Mouse (Mus musculus) liver, adult 2 months (tissue): Measurements from ENCODE around the gene Emsy. TPM values are rescaled to one million over a fixed set of nuclear protein-coding genes. Genes with fewer than 3 reads are reported as not detected.
A peak's percentile ranks its signal among the peaks of the same experiment; 100 is the strongest.

ENCODE experiments used
- DNase-seq: peaks from one replicate; pipeline ENCODE4 v3.0.0-alpha.2; 2011; ENCODE audit warnings: low read depth, low spot score; ENCODE audit errors: extremely low read depth
- H3K27ac ChIP-seq: fragments of 200-500 bp; replicated peaks from 2 replicates; pipeline ENCODE4 v1.5.1; 2012; ENCODE audit warnings: low read depth, mild to moderate bottlenecking, control low read depth, inconsistent platforms, low read length; ENCODE audit not compliant: insufficient read depth
- H3K27me3 ChIP-seq: fragments of 200-500 bp; 2 replicates; pipeline ENCODE4 v1.6.1; 2012; ENCODE audit warnings: mild to moderate bottlenecking, moderate library complexity, low read length, inconsistent platforms; ENCODE audit not compliant: control insufficient read depth, insufficient read depth
- H3K36me3 ChIP-seq: fragments of 200-500 bp; 2 replicates; pipeline ENCODE4 v1.6.1; 2012; ENCODE audit warnings: low read length, inconsistent platforms; ENCODE audit not compliant: control insufficient read depth, insufficient read depth
- H3K4me1 ChIP-seq: fragments of 200-500 bp; 2 replicates; pipeline ENCODE4 v1.6.1; 2011; ENCODE audit warnings: low read length; ENCODE audit not compliant: control insufficient read depth, insufficient read depth
- H3K4me3 ChIP-seq: fragments of 200-500 bp; 2 replicates; pipeline ENCODE4 v1.5.1; 2011; ENCODE audit warnings: low read depth, mild to moderate bottlenecking, control low read depth, low read length, moderate library complexity; ENCODE audit not compliant: insufficient read depth
- H3K79me2 ChIP-seq: fragments of 200-500 bp; 2 replicates; pipeline ENCODE4 v1.6.1; 2012; ENCODE audit warnings: inconsistent platforms, mild to moderate bottlenecking, low read length, moderate library complexity; ENCODE audit not compliant: control insufficient read depth, insufficient read depth
- H3K9ac ChIP-seq: fragments of 200-500 bp; 2 replicates; pipeline ENCODE4 v1.6.1; 2012; ENCODE audit warnings: low read depth, mild to moderate bottlenecking, control low read depth, inconsistent platforms, low read length
- CTCF ChIP-seq: fragments of 200-500 bp; IDR thresholded peaks from 2 replicates; pipeline ENCODE4 v1.5.1; 2011; ENCODE audit warnings: low read depth, low read length, control low read depth
- POLR2A ChIP-seq: fragments of 200-500 bp; IDR thresholded peaks from 2 replicates; pipeline ENCODE4 v1.6.1; 2011; ENCODE audit warnings: low read length, control low read depth; ENCODE audit not compliant: insufficient read depth; ENCODE audit errors: extremely low read depth
- WGBS: fragments of 180-500 bp; shearing (Covaris S2); methylation state at CpG from one replicate; pipeline ENCODE4 v1.1.7; 2018; 5-methylcytosine and 5-hydroxymethylcytosine counted together
- polyA plus RNA-seq: library from polyadenylated mRNA; depleted of rRNA; stranded (reverse); fragments of >200 nt; gene quantifications from 2 replicates; pipeline ENCODE4 v1.2.3, GENCODE M21; 2012
- total RNA-seq: library from RNA; depleted of rRNA; stranded (reverse); fragments of >200 nt; gene quantifications from 2 replicates; pipeline ENCODE4 v1.2.3, GENCODE M21; 2014

Gene Emsy
- total and polyA plus RNA-seq, 2 experiments = 7.9 to 10.9 TPM

DNA sequence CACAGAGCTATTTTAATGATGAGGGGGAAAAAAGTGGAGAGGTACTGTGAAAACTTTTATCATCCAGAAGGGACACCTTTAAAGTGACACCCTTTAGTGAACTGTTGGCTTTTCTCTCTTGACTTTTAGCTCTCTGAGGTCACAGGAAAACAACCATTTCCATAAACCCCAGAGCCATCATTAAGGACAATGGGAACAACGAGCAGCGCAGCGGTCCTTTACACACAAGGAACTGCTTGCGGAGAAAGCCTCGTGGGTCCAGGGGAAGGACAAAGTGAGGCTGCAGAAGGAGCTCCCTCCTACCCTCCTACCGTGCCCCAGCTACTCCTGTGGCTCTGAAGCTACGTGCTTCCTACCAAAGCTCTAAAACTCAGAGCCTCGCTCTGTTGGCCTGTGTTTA lies 59.2 kb downstream of the Emsy start:
- H3K27me3 ChIP-seq = no peaks in the 10 kb centered on the region
- WGBS = 93% methylated on average over 8 of the region's 8 CpGs
- peaks cover 49% of the 10 kb centered on the region for H3K36me3 ChIP-seq
- no peaks in the 10 kb centered on the region for H3K4me1 ChIP-seq
- H3K27ac ChIP-seq = no peak overlapping the region
- no peak overlapping the region for H3K4me3 ChIP-seq
- H3K9ac ChIP-seq = no peak overlapping the region
- no peaks in the 10 kb centered on the region for H3K79me2 ChIP-seq
- TF ChIP-seq CTCF (no peak), POLR2A (no peak)
- no peak for DNase-seq

DNA sequence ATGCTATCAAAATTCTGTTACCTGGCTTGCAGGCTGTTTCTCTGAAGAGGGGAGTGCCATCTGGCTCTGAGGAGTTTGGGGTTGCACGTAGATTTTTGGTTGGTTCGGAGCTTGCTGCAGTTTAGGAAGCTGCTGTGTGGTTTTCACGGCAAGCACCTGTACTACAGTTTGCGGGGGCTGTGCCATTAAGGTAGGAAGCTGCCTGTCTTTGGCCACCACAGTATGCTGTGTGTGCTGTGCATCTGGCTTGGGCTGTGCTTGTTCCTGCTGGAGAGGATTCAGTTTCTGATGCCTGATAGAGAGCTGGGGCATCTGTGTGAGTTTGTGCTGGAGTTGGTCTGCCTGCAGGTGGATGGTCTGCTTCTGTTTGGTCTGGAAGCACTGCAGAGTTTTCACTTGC lies 61.9 kb downstream of the Emsy start:
- Histone ChIP-seq H3K27me3 (no peaks in the 10 kb centered on the region), H3K4me1 (no peaks in the 10 kb centered on the region), H3K36me3 (peaks cover 48% of the 10 kb centered on the region), H3K27ac (no peak overlapping the region), H3K4me3 (no peak overlapping the region), H3K79me2 (no peaks in the 10 kb centered on the region), H3K9ac (no peak overlapping the region)
- TF ChIP-seq POLR2A (no peak), CTCF (no peak)
- DNase-seq = no peak
- 92% methylated on average over 4 of the region's 4 CpGs for WGBS

- peaks cover 48% of the 10 kb centered on the region for H3K36me3 ChIP-seq
- H3K9ac ChIP-seq = no peak overlapping the region
- no peaks in the 10 kb centered on the region for H3K4me1 ChIP-seq
- no peak overlapping the region for H3K27ac ChIP-seq
- H3K79me2 ChIP-seq = no peaks in the 10 kb centered on the region
- DNase-seq = no peak
- H3K4me3 ChIP-seq = no peak overlapping the region
- 75% methylated on average over 6 of the region's 6 CpGs for WGBS
- no peaks in the 10 kb centered on the region for H3K27me3 ChIP-seq
- TF ChIP-seq CTCF = no peak
- no peak for TF ChIP-seq POLR2A
Observed at GRCm38 (mm10) chr7:98593276-98593675, 63.3 kb downstream of the Emsy start.

GRCm38 (mm10) chr7:98589028-98589427 lies 67.6 kb downstream of the Emsy start:
- TF ChIP-seq POLR2A (no peak), CTCF (peak; percentile 40)
- 69% methylated on average over 3 of the region's 3 CpGs for WGBS
- H3K79me2 ChIP-seq = no peaks in the 10 kb centered on the region

GRCm38 (mm10) chr7:98586313-98586712 lies 70.3 kb downstream of the Emsy start:
- Histone ChIP-seq H3K4me1 (no peaks in the 10 kb centered on the region), H3K36me3 (peaks cover 18% of the 10 kb centered on the region), H3K79me2 (no peaks in the 10 kb centered on the region), H3K27ac (no peak overlapping the region), H3K9ac (no peak overlapping the region), H3K27me3 (no peaks in the 10 kb centered on the region), H3K4me3 (no peak overlapping the region)
- TF ChIP-seq CTCF = no peak
- no peak for TF ChIP-seq POLR2A
- WGBS = 84% methylated on average over 3 of the region's 3 CpGs
- no peak for DNase-seq

More at GRCm38 (mm10) chr7:98589028-98589427, 67.6 kb downstream of the Emsy start:
- Histone ChIP-seq H3K4me3 (no peak overlapping the region), H3K36me3 (peaks cover 30% of the 10 kb centered on the region), H3K9ac (no peak overlapping the region), H3K4me1 (no peaks in the 10 kb centered on the region), H3K27ac (no peak overlapping the region), H3K27me3 (no peaks in the 10 kb centered on the region)
- no peak for DNase-seq

GRCm38 (mm10) chr7:98584555-98584954 lies 72.0 kb downstream of the Emsy start:
- H3K4me3 ChIP-seq = no peak overlapping the region
- DNase-seq = no peak
- H3K9ac ChIP-seq = no peak overlapping the region
- H3K4me1 ChIP-seq = no peaks in the 10 kb centered on the region
- TF ChIP-seq CTCF = no peak
- TF ChIP-seq POLR2A = no peak
- H3K36me3 ChIP-seq = peaks cover 7% of the 10 kb centered on the region
- 70% methylated on average over 3 of the region's 3 CpGs for WGBS
- no peaks in the 10 kb centered on the region for H3K79me2 ChIP-seq
- no peak overlapping the region for H3K27ac ChIP-seq
- H3K27me3 ChIP-seq = no peaks in the 10 kb centered on the region
